Mouse (Mus musculus): ENCODE measurements around the gene Pcid2.

DNA sequence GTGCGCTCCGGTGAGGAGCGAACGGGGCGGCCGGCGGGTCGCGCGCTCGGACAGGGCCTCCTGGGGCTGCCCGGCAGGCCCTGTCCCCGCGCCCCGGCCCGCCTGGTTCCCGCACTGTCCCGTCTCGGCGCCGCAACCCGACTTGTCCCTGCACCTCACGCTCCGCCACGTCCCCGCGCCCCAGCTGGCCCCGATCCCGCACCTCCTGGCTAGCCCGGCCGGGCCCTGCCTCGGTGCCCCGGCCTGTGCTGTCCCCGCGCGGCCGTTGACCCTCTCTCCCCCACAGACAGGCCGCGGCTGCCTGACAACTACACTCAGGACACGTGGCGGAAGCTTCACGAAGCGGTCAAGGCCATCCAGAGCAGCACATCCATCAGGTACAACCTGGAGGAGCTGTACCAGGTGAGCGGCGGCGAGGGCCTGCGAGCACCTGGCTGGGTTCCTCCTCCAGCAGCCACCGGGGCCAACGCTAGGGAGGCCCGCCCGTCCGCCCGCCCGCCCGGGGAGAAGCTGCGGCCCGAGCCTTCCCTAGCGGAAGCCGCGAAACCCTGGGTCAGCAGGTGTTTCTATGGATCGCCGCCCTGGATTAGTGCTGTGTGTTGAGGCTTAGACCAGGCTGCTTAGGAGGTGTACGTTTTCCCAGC, 771 bp upstream of the Pcid2 start:
- TF ChIP-seq CTCF (IDR thresholded peaks at IDR 0.05; ENCODE audit: control insufficient read depth, insufficient read depth, insufficient read length) (no peak), USF1 (IDR thresholded peaks at IDR 0.05; ENCODE audit: low read depth) (no peak), MYOG (IDR thresholded peaks at IDR 0.05; ENCODE audit: control insufficient read depth, extremely low read depth, insufficient read length) (no peak), CEBPB (IDR thresholded peaks at IDR 0.05; ENCODE audit: low read depth) (no peak), MAX (IDR thresholded peaks at IDR 0.05) (no peak)
